Comparison of ENCODE assay signal across 8 mouse cellular contexts in the genomic region with DNA sequence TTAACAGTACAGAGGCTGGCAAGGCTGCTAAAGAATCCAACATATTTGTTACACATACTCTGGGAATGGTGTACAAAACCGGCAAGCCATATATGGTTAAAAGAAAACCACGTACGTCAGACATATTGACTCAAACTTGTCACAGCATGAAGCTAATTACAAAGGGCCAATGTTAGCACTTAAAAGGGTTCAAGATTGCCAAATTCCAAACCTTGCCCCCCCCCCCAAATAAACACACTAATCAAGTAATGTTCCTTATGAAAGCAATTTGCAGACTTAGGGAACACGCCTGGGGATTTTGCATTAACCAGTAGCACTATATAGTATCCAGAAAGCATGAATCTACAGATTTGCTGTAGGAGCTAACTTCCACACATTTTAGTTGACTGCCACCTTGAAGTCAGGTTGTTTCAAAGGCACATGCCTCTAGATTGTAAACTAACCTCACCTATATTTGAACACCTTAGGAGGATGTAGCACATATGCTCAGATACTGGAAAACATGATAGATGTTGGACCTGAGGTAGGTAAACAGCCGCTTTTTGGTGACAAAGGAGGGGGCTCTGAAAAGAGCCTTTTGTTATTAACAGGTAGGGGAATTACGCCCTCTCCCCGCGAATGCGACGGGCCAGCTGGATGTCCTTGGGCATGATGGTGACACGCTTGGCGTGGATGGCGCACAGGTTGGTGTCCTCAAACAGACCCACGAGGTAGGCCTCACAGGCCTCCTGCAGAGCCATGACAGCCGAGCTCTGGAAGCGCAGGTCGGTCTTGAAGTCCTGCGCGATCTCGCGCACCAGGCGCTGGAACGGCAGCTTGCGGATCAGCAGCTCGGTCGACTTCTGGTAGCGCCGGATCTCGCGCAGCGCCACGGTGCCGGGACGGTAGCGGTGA. TPM values are rescaled to one million over a fixed set of nuclear protein-coding genes. Genes with fewer than 3 reads are reported as not detected.
DNase-seq lines count a peak whose midpoint lies in the region; ATAC-seq and TF ChIP-seq lines count a peak whose summit lies in the region.
"Not testable (repeated sequence)": the region's sequence is repeated elsewhere in the genome, so short reads cannot be mapped to it uniquely, and the experiment has no call there.

No protein-coding gene starts in this region.

- TF ChIP-seq CTCF in G1E (IDR thresholded peaks at IDR 0.05; ENCODE audit: low read depth, low read length); layer of hippocampus, adult 2 months (conservative IDR thresholded peaks at IDR 0.05); lung, postnatal 0 days (IDR thresholded peaks at IDR 0.05): not testable (repeated sequence)

- ATAC-seq in G1E (ENCODE audit: extremely low read depth, insufficient number of reproducible peaks, low FRiP score, poor library complexity, severe bottlenecking); hindbrain, embryonic 11.5 days (ENCODE audit: low FRiP score); lung, postnatal 0 days; neural tube, embryonic 15.5 days (ENCODE audit: low FRiP score): not testable (repeated sequence)

- not testable (repeated sequence) for H3K36me3 ChIP-seq in G1E (replicated peaks); forebrain, embryonic 10.5 days (replicated peaks); hindbrain, embryonic 11.5 days (ENCODE audit: control insufficient read depth, insufficient read depth, low read length); lung, postnatal 0 days (ENCODE audit: insufficient read depth, low read length); neural tube, embryonic 15.5 days

- WGBS in forebrain, embryonic 10.5 days: 1% methylated on average over 19 of the region's 35 CpGs
- WGBS in hindbrain, embryonic 11.5 days: under 1% methylated on average over 16 of the region's 35 CpGs
- 2% methylated on average over 11 of the region's 35 CpGs for WGBS in lung, postnatal 0 days
- under 1% methylated on average over 15 of the region's 35 CpGs for WGBS in neural tube, embryonic 15.5 days

- not testable (repeated sequence) for DNase-seq in G1E (ENCODE audit: low spot score); layer of hippocampus, adult 2 months (ENCODE audit: low spot score in 2 of 2)
- peak; percentile 40 for DNase-seq in cerebellum, adult 8-10 months
- peak; percentile 48 for DNase-seq in forebrain, embryonic 10.5 days (ENCODE audit: extremely low spot score, low spot score)
- peak; percentile 62 for DNase-seq in hindbrain, embryonic 11.5 days (ENCODE audit: low spot score)
- DNase-seq in lung, postnatal 0 days (ENCODE audit: low spot score): peak; percentile 76
- peak; percentile 34 for DNase-seq in testis, postnatal 14 days (ENCODE audit: low spot score)

- H3K9ac ChIP-seq in hindbrain, embryonic 11.5 days (ENCODE audit: low read depth, low read length): peak overlapping the region; percentile 64
- 0 out of 2 replicates have a peak overlapping the region, but pooled peaks have one; percentile 16 for H3K9ac ChIP-seq in lung, postnatal 0 days (replicated peaks; ENCODE audit: low read depth)
- peak overlapping the region; percentile 45; the same call in 1 of the 2 replicates for H3K9ac ChIP-seq in neural tube, embryonic 15.5 days (replicated peaks)

- peaks cover 18% of the 10 kb centered on the region for H3K4me1 ChIP-seq in G1E (ENCODE audit: insufficient read depth, low read depth, low read length)
- peaks cover 61% of the 10 kb centered on the region for H3K4me1 ChIP-seq in forebrain, embryonic 10.5 days
- H3K4me1 ChIP-seq in hindbrain, embryonic 11.5 days (replicated peaks; ENCODE audit: control insufficient read depth, insufficient read depth, low read length); lung, postnatal 0 days (ENCODE audit: insufficient read depth, low read depth, low read length): not testable (repeated sequence)
- H3K4me1 ChIP-seq in neural tube, embryonic 15.5 days: peaks cover 39% of the 10 kb centered on the region

- TF ChIP-seq EP300 in lung, postnatal 0 days (IDR thresholded peaks at IDR 0.05): not testable (repeated sequence)

- peak overlapping the region; percentile 63; the same call in 1 of the 2 replicates for H3K4me3 ChIP-seq in G1E (ENCODE audit: low read depth, low read length)
- peak overlapping the region; percentile 56 for H3K4me3 ChIP-seq in forebrain, embryonic 10.5 days
- peak overlapping the region; percentile 35 for H3K4me3 ChIP-seq in hindbrain, embryonic 11.5 days (ENCODE audit: low read depth, low read length)
- peak overlapping the region; percentile 59 for H3K4me3 ChIP-seq in layer of hippocampus, adult 2 months
- peak overlapping the region; percentile 34 for H3K4me3 ChIP-seq in lung, postnatal 0 days (ENCODE audit: low read depth, low read length)
- H3K4me3 ChIP-seq in neural tube, embryonic 15.5 days (replicated peaks): peak overlapping the region; percentile 41

- H3K9me3 ChIP-seq in G1E (replicated peaks); forebrain, embryonic 10.5 days; hindbrain, embryonic 11.5 days (ENCODE audit: control insufficient read depth, low read length); lung, postnatal 0 days (ENCODE audit: low read length); neural tube, embryonic 15.5 days (replicated peaks): not testable (repeated sequence)

- peak overlapping the region; percentile 99 for H3K27ac ChIP-seq in forebrain, embryonic 10.5 days
- H3K27ac ChIP-seq in hindbrain, embryonic 11.5 days (ENCODE audit: low read depth, low read length): peak overlapping the region; percentile 73
- H3K27ac ChIP-seq in layer of hippocampus, adult 2 months: peak overlapping the region; percentile 80
- H3K27ac ChIP-seq in lung, postnatal 0 days (ENCODE audit: low read length): peak overlapping the region; percentile 70
- H3K27ac ChIP-seq in neural tube, embryonic 15.5 days (replicated peaks): peak overlapping the region; percentile 72

- H3K27me3 ChIP-seq in G1E (ENCODE audit: insufficient read depth, low read length); forebrain, embryonic 10.5 days (ENCODE audit: poor library complexity, severe bottlenecking); hindbrain, embryonic 11.5 days (ENCODE audit: control insufficient read depth, insufficient read depth, low read length); lung, postnatal 0 days (replicated peaks; ENCODE audit: insufficient read depth, low read length); neural tube, embryonic 15.5 days (replicated peaks): not testable (repeated sequence)

- peak overlapping the region; percentile 65 for H3K4me2 ChIP-seq in hindbrain, embryonic 11.5 days (replicated peaks; ENCODE audit: low read depth, low read length)
- peak overlapping the region; percentile 56 for H3K4me2 ChIP-seq in lung, postnatal 0 days (replicated peaks; ENCODE audit: low read depth, low read length)
- peak overlapping the region; percentile 72 for H3K4me2 ChIP-seq in neural tube, embryonic 15.5 days

RNA-seq across cellular contexts. Expression of gene Hist1h3i, which starts 0.6 kb away (rescaled TPM):
- 770 and 1,209 TPM in 2 replicates for total RNA-seq in G1E (2014; fragmentation: Nextera tagmentation)
- 347 and 472 TPM in 2 replicates for total RNA-seq in G1E (2017)
- 9.7 and 61.6 TPM in 2 replicates for polyA plus RNA-seq in G1E (2012)
- 120 and 124 TPM in 2 replicates for polyA plus RNA-seq in forebrain, embryonic 10.5 days (2016; fragmentation: Nextera tagmentation; extraction: Ambion mirVana)
- 232 and 252 TPM in 2 replicates for polyA plus RNA-seq in hindbrain, embryonic 11.5 days (2014; fragmentation: Nextera tagmentation; extraction: Ambion mirVana)
- total RNA-seq in layer of hippocampus, adult 2 months (2021): 10 to 100 TPM; 61.0 to 71.7 TPM
- polyA plus RNA-seq in lung, postnatal 0 days (2015; fragmentation: Nextera tagmentation; extraction: Ambion mirVana): 14.5 and 16.9 TPM in 2 replicates
- polyA plus RNA-seq in neural tube, embryonic 15.5 days (2015; fragmentation: Nextera tagmentation; extraction: Ambion mirVana): 20.1 and 38.6 TPM in 2 replicates

RNA-seq across cellular contexts. Expression of gene Hist1h1b, which starts 2.2 kb away (rescaled TPM):
- total RNA-seq in G1E (2014; fragmentation: Nextera tagmentation): 919 and 956 TPM in 2 replicates
- total RNA-seq in G1E (2017): 975 and 1,171 TPM in 2 replicates
- 2.9 and 8.3 TPM in 2 replicates for polyA plus RNA-seq in G1E (2012)
- 37.0 and 43.0 TPM in 2 replicates for polyA plus RNA-seq in forebrain, embryonic 10.5 days (2016; fragmentation: Nextera tagmentation; extraction: Ambion mirVana)
- polyA plus RNA-seq in hindbrain, embryonic 11.5 days (2014; fragmentation: Nextera tagmentation; extraction: Ambion mirVana): 19.1 TPM in 2 replicates
- total RNA-seq in layer of hippocampus, adult 2 months (2021): 1 to 10 TPM; 6.3 to 8.1 TPM
- polyA plus RNA-seq in lung, postnatal 0 days (2015; fragmentation: Nextera tagmentation; extraction: Ambion mirVana): 1.4 and 2.4 TPM in 2 replicates
- 2.2 and 5.8 TPM in 2 replicates for polyA plus RNA-seq in neural tube, embryonic 15.5 days (2015; fragmentation: Nextera tagmentation; extraction: Ambion mirVana)

RNA-seq across cellular contexts. Expression of gene Hist1h2an, which starts 4.4 kb away (rescaled TPM):
- total RNA-seq in G1E (2014; fragmentation: Nextera tagmentation): 14.4 and 62.3 TPM in 2 replicates
- total RNA-seq in G1E (2017): 76.2 and 144 TPM in 2 replicates
- polyA plus RNA-seq in G1E (2012): 18.0 and 48.6 TPM in 2 replicates
- polyA plus RNA-seq in forebrain, embryonic 10.5 days (2016; fragmentation: Nextera tagmentation; extraction: Ambion mirVana): 11.9 and 17.4 TPM in 2 replicates
- polyA plus RNA-seq in hindbrain, embryonic 11.5 days (2014; fragmentation: Nextera tagmentation; extraction: Ambion mirVana): 1.4 and 8.5 TPM in 2 replicates
- total RNA-seq in layer of hippocampus, adult 2 months (2021): 1 to 10 TPM in 1 of 2 experiments, not detected in 1; 2.8 TPM
- 1.3 TPM in 1 of 2 replicates, not detected in the other for polyA plus RNA-seq in lung, postnatal 0 days (2015; fragmentation: Nextera tagmentation; extraction: Ambion mirVana)
- 4.1 TPM in 1 of 2 replicates, not detected in the other for polyA plus RNA-seq in neural tube, embryonic 15.5 days (2015; fragmentation: Nextera tagmentation; extraction: Ambion mirVana)

RNA-seq across cellular contexts. Expression of gene Hist1h2bp, which starts 4.7 kb away (rescaled TPM):
- total RNA-seq in G1E (2014; fragmentation: Nextera tagmentation): 88.4 and 192 TPM in 2 replicates
- 55.4 and 77.8 TPM in 2 replicates for total RNA-seq in G1E (2017)
- 6.8 and 18.8 TPM in 2 replicates for polyA plus RNA-seq in G1E (2012)
- polyA plus RNA-seq in forebrain, embryonic 10.5 days (2016; fragmentation: Nextera tagmentation; extraction: Ambion mirVana): 4.3 and 4.8 TPM in 2 replicates
- polyA plus RNA-seq in hindbrain, embryonic 11.5 days (2014; fragmentation: Nextera tagmentation; extraction: Ambion mirVana): 2.2 and 2.9 TPM in 2 replicates
- total RNA-seq in layer of hippocampus, adult 2 months (2021): 1 to 10 TPM; 6.8 to 8.1 TPM
- polyA plus RNA-seq in lung, postnatal 0 days (2015; fragmentation: Nextera tagmentation; extraction: Ambion mirVana): 0.61 and 0.95 TPM in 2 replicates
- polyA plus RNA-seq in neural tube, embryonic 15.5 days (2015; fragmentation: Nextera tagmentation; extraction: Ambion mirVana): 0.56 and 1.8 TPM in 2 replicates

RNA-seq across cellular contexts. Expression of gene Hist1h2bq, which starts 27.4 kb away (rescaled TPM):
- total RNA-seq in G1E (2014; fragmentation: Nextera tagmentation) (1,081 and 1,195 TPM in 2 replicates), G1E (2017) (921 and 1,023 TPM in 2 replicates)
- 5.1 and 26.9 TPM in 2 replicates for polyA plus RNA-seq in G1E (2012)
- 19.8 and 21.9 TPM in 2 replicates for polyA plus RNA-seq in forebrain, embryonic 10.5 days (2016; fragmentation: Nextera tagmentation; extraction: Ambion mirVana)
- 17.8 and 18.7 TPM in 2 replicates for polyA plus RNA-seq in hindbrain, embryonic 11.5 days (2014; fragmentation: Nextera tagmentation; extraction: Ambion mirVana)
- 10 to 100 TPM; 39.6 to 42.1 TPM for total RNA-seq in layer of hippocampus, adult 2 months (2021)
- 3.0 and 4.5 TPM in 2 replicates for polyA plus RNA-seq in lung, postnatal 0 days (2015; fragmentation: Nextera tagmentation; extraction: Ambion mirVana)
- polyA plus RNA-seq in neural tube, embryonic 15.5 days (2015; fragmentation: Nextera tagmentation; extraction: Ambion mirVana): 3.9 and 10.2 TPM in 2 replicates
